ENCODE assay signal across 8 mouse cellular contexts in the genomic region with DNA sequence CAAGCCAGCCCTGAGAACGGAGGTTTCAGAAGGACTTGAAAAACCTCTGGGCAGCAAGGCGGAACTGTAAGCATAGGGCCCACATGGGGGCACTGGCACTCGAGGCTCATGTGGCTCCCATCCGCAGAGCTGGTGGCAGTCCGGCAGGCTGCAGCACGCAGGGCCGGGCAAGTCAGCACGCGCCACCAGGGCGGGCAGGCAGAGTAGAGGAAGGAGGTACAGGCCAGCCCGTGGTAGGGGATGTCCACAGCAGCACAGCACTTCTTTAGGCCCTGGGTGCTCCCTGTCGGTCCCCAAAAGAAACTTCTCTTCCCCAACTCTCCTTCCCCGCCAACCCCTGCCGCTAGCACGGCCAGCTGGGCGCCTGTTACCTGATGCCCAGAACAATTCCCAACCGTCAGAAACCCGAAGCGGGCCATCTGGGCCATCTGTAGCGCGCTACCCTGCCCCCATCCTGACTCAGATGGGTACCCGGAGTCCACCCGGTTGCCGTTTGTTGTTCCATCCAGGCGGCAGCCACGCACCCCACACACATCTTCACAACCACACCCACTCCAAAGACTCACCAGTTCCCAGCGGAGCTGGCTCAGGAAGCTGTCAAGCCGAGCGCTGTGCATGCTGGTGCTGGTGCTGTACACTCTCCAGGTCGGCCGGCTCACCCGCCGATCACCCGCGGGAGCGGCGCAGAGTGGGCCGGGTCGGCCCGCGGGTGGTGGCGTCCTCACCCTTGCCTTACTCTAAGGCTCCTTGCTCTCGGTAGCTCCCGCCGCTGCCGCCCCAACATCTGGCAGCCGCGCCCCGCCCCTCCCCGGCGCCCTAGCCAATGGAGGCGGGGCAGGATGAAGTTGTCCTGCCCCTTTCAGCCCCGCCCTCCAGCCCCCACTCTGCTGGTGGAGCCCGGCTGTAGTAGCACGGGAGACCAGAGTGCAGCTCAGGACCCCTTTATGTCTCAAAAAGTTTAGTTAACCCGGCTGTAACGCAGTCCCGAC. TPM values are rescaled to one million over a fixed set of nuclear protein-coding genes. Genes with fewer than 3 reads are reported as not detected.
A peak's percentile ranks its signal among the peaks of the same experiment; 100 is the strongest.
DNase-seq lines count a peak whose midpoint lies in the region; ATAC-seq and TF ChIP-seq lines count a peak whose summit lies in the region.

A gene (minus strand): TSS at position 749 of the 989 bp plus-strand sequence.

- TF ChIP-seq CTCF in bone marrow macrophage, adult 2 months (IDR thresholded peaks at IDR 0.05; ENCODE audit: low read depth, low read length) = no peak
- TF ChIP-seq CTCF in embryonic fibroblast, embryonic 13.5 days (IDR thresholded peaks at IDR 0.05; ENCODE audit: borderline replicate concordance, insufficient read depth, low read length) = no peak
- TF ChIP-seq CTCF in liver, adult 2 months (IDR thresholded peaks at IDR 0.05; ENCODE audit: low read depth, low read length) = no peak

- H3K9ac ChIP-seq in liver, adult 2 months (ENCODE audit: low read depth, low read length) = peak within 1 kb of the TSS; percentile 48

- peak; percentile 60 for ATAC-seq in monocyte, adult 5-6 weeks (replicated peaks; ENCODE audit: insufficient number of reproducible peaks, low FRiP score, low TSS enrichment, poor library complexity, severe bottlenecking)

- H3K4me1 ChIP-seq in bone marrow macrophage, adult 2 months (ENCODE audit: control insufficient read depth, insufficient read depth, low read length) = peaks cover 43% of the 10 kb centered on the region
- H3K4me1 ChIP-seq in embryonic fibroblast, embryonic 13.5 days (ENCODE audit: control insufficient read depth, insufficient read depth, low read length) = peaks cover 18% of the 10 kb centered on the region
- H3K4me1 ChIP-seq in liver, adult 2 months (ENCODE audit: control insufficient read depth, insufficient read depth, low read length) = peaks cover 10% of the 10 kb centered on the region; the same call in 1 of the 2 replicates

- no peaks in the 10 kb centered on the region for H3K36me3 ChIP-seq in liver, adult 2 months (ENCODE audit: control insufficient read depth, insufficient read depth, low read length)

- H3K27me3 ChIP-seq in liver, adult 2 months (ENCODE audit: control insufficient read depth, insufficient read depth, low read length) = no peaks in the 10 kb centered on the region

- WGBS in liver, adult 2 months = 9% methylated on average over 58 of the region's 58 CpGs

- peak within 1 kb of the TSS; percentile 89 for H3K27ac ChIP-seq in bone marrow macrophage, adult 2 months (ENCODE audit: insufficient read depth, low read depth, low read length)
- peak within 1 kb of the TSS; percentile 92 for H3K27ac ChIP-seq in embryonic fibroblast, embryonic 13.5 days (ENCODE audit: insufficient read depth, low read length)
- peak within 1 kb of the TSS; percentile 11 for H3K27ac ChIP-seq in liver, adult 2 months (replicated peaks; ENCODE audit: insufficient read depth, low read depth, low read length)

- H3K79me2 ChIP-seq in liver, adult 2 months (ENCODE audit: control insufficient read depth, insufficient read depth, low read length) = no peaks in the 10 kb centered on the region

- peak; percentile 94 for DNase-seq in B cell, adult 2 months
- peak; percentile 92 for DNase-seq in heart, adult 9 months (ENCODE audit: low spot score in 2 of 2)
- DNase-seq in kidney, adult 9 months = peak; percentile 85
- DNase-seq in liver, adult 2 months (ENCODE audit: extremely low read depth, low read depth, low spot score) = peak; percentile 27
- peak; percentile 95 to 97 for DNase-seq in spleen, postnatal 4 days (ENCODE audit: low spot score in 2 of 2)

- TF ChIP-seq POLR2A in bone marrow macrophage, adult 2 months (IDR thresholded peaks at IDR 0.05; ENCODE audit: borderline replicate concordance, low read depth, low read length) = no peak
- peak; percentile 82 for TF ChIP-seq POLR2A in embryonic fibroblast, embryonic 13.5 days (IDR thresholded peaks at IDR 0.05; ENCODE audit: low read depth, low read length)
- TF ChIP-seq POLR2A in liver, adult 2 months (IDR thresholded peaks at IDR 0.05; ENCODE audit: extremely low read depth, insufficient read depth, low read length) = 0 out of 2 replicates have a peak, but pooled peaks have one; percentile 38

- H3K4me3 ChIP-seq in bone marrow macrophage, adult 2 months (ENCODE audit: insufficient read depth, low read length) = peak within 1 kb of the TSS; percentile 86
- H3K4me3 ChIP-seq in embryonic fibroblast, embryonic 13.5 days (ENCODE audit: insufficient read depth, low read length) = peak within 1 kb of the TSS; percentile 86
- H3K4me3 ChIP-seq in liver, adult 2 months (ENCODE audit: insufficient read depth, low read depth, low read length) = peak within 1 kb of the TSS; percentile 65

RNA-seq across cellular contexts. Expression of the gene that starts here (rescaled TPM):
- polyA plus RNA-seq in bone marrow macrophage, adult 2 months (2012; ENCODE audit: insufficient read depth, insufficient read length, missing spikeins) = 13.7 and 18.2 TPM in 2 replicates
- polyA plus RNA-seq in embryonic fibroblast, embryonic 13.5 days (2011; ENCODE audit: insufficient read length, low read depth, missing spikeins) = 15.0 and 21.0 TPM in 2 replicates
- 0.87 and 1.3 TPM in 2 replicates for total RNA-seq in liver, adult 2 months (2014; rRNA removed)
- 1.1 and 1.7 TPM in 2 replicates for polyA plus RNA-seq in liver, adult 2 months (2012; rRNA removed)
- 3.7 to 14.4 TPM (median 10.5 TPM) in 3 replicates for total RNA-seq in monocyte, adult 5-6 weeks (2017)

Comparison
In these comparisons a context has a peak if more than half of its experiments do, and no peak if none do; other contexts are left out.
1. Peak in every context shown above with its lines: DNase-seq, ATAC-seq, H3K4me3 ChIP-seq and H3K27ac ChIP-seq.
2. DNase-seq: peak in every context shown above with its lines; median percentile 96 in spleen, postnatal 4 days; 94 in B cell, adult 2 months; 92 in heart, adult 9 months; 85 in kidney, adult 9 months; 27 in liver, adult 2 months.
3. H3K27ac ChIP-seq: peak in every context shown above with its lines; median percentile 92 in embryonic fibroblast, embryonic 13.5 days; 89 in bone marrow macrophage, adult 2 months; 11 in liver, adult 2 months.